Mouse (Mus musculus): ENCODE measurements around the gene Fam155a. TPM values are rescaled to one million over a fixed set of nuclear protein-coding genes. Genes with fewer than 3 reads are reported as not detected.

Fam155a gene
- polyA plus RNA-seq, 1 experiment from 2014 or later: 31.2 TPM

- H3K27me3 ChIP-seq: no peaks in the 10 kb centered on the region
- 73% methylated on average over 4 of the region's 4 CpGs for WGBS
- ATAC-seq (ENCODE audit: low FRiP score, low read depth): no peak
Measured at GRCm38 (mm10) chr8:9461111-9461510, 309.9 kb downstream of the Fam155a start.

GRCm38 (mm10) chr8:9460707-9461106 lies 310.3 kb downstream of the Fam155a start:
- no peak overlapping the region for H3K4me3 ChIP-seq
- no peak overlapping the region for H3K9ac ChIP-seq
- no peak overlapping the region for H3K4me2 ChIP-seq
- 74% methylated on average over 2 of the region's 2 CpGs for WGBS
- no peak overlapping the region for H3K27ac ChIP-seq (replicated peaks)
- no peak for ATAC-seq (ENCODE audit: low FRiP score, low read depth)
- peaks cover 5% of the 10 kb centered on the region; the same call in 1 of the 2 replicates for H3K4me1 ChIP-seq (replicated peaks)
- H3K36me3 ChIP-seq: no peaks in the 10 kb centered on the region
- no peaks in the 10 kb centered on the region for H3K9me3 ChIP-seq
- no peaks in the 10 kb centered on the region for H3K27me3 ChIP-seq

More at GRCm38 (mm10) chr8:9461111-9461510, 309.9 kb downstream of the Fam155a start:
- H3K36me3 ChIP-seq: no peaks in the 10 kb centered on the region
- H3K9ac ChIP-seq: no peak overlapping the region
- no peak overlapping the region for H3K4me3 ChIP-seq
- H3K9me3 ChIP-seq: no peaks in the 10 kb centered on the region
- no peak overlapping the region for H3K4me2 ChIP-seq
- H3K27ac ChIP-seq (replicated peaks): no peak overlapping the region
- peaks cover 5% of the 10 kb centered on the region; the same call in 1 of the 2 replicates for H3K4me1 ChIP-seq (replicated peaks)

- peaks cover 5% of the 10 kb centered on the region; the same call in 1 of the 2 replicates for H3K4me1 ChIP-seq (replicated peaks)
- H3K4me3 ChIP-seq: no peak overlapping the region
- WGBS: 58% methylated on average over 11 of the region's 11 CpGs
- no peaks in the 10 kb centered on the region for H3K36me3 ChIP-seq
- no peaks in the 10 kb centered on the region for H3K9me3 ChIP-seq
- H3K27ac ChIP-seq (replicated peaks): no peak overlapping the region
- no peak for ATAC-seq (ENCODE audit: low FRiP score, low read depth)
- no peak overlapping the region for H3K9ac ChIP-seq
- H3K4me2 ChIP-seq: no peak overlapping the region
- no peaks in the 10 kb centered on the region for H3K27me3 ChIP-seq
Measured at GRCm38 (mm10) chr8:9458614-9459013, 312.3 kb downstream of the Fam155a start.

- H3K27ac ChIP-seq (replicated peaks): no peak overlapping the region
- no peaks in the 10 kb centered on the region for H3K36me3 ChIP-seq
- no peaks in the 10 kb centered on the region for H3K9me3 ChIP-seq
- WGBS: 75% methylated on average over 4 of the region's 4 CpGs
- H3K4me2 ChIP-seq: no peak overlapping the region
- peaks cover 8% of the 10 kb centered on the region; the same call in 1 of the 2 replicates for H3K4me1 ChIP-seq (replicated peaks)
- H3K4me3 ChIP-seq: no peak overlapping the region
- H3K9ac ChIP-seq: no peak overlapping the region
- no peaks in the 10 kb centered on the region for H3K27me3 ChIP-seq
- ATAC-seq (ENCODE audit: low FRiP score, low read depth): no peak
Measured at GRCm38 (mm10) chr8:9455138-9455537, 315.8 kb downstream of the Fam155a start.

- Histone ChIP-seq H3K9me3 (no peaks in the 10 kb centered on the region), H3K36me3 (no peaks in the 10 kb centered on the region), H3K4me2 (no peak overlapping the region), H3K4me1 (replicated peaks) (peaks cover 7% of the 10 kb centered on the region; the same call in 1 of the 2 replicates), H3K27me3 (no peaks in the 10 kb centered on the region), H3K4me3 (no peak overlapping the region), H3K9ac (no peak overlapping the region), H3K27ac (replicated peaks) (no peak overlapping the region)
- ATAC-seq (ENCODE audit: low FRiP score, low read depth): no peak
- 93% methylated on average over 5 of the region's 5 CpGs for WGBS
Measured at GRCm38 (mm10) chr8:9453742-9454141, 317.2 kb downstream of the Fam155a start.

DNA sequence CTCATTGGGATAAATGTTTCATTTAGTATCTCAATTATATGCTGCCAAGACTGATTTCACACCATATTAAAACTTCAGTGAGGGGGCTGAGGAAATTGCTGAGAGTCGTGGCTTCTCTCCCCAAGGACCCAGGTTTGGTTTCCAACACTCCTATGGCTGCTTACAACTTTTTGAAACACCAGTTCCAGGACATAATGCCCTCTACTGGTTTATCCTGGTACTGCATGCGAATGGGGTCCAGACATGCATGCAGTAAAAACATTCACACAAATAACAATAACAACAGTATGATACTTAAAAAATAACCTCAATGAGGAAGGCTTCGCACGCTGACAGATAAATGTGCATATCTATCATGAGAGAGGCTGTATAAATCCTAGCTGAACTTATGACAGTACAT lies 319.4 kb downstream of the Fam155a start:
- no peak for ATAC-seq (ENCODE audit: low FRiP score, low read depth)
- no peaks in the 10 kb centered on the region for H3K27me3 ChIP-seq
- H3K4me3 ChIP-seq: no peak overlapping the region
- H3K4me1 ChIP-seq (replicated peaks): peaks cover 9% of the 10 kb centered on the region; the same call in 1 of the 2 replicates
- H3K9ac ChIP-seq: no peak overlapping the region
- no peak overlapping the region for H3K27ac ChIP-seq (replicated peaks)
- WGBS: 57% methylated on average over 4 of the region's 4 CpGs
- no peaks in the 10 kb centered on the region for H3K36me3 ChIP-seq
- no peaks in the 10 kb centered on the region for H3K9me3 ChIP-seq
- no peak overlapping the region for H3K4me2 ChIP-seq

- no peak overlapping the region for H3K4me3 ChIP-seq
- H3K4me2 ChIP-seq: no peak overlapping the region
- 62% methylated on average over 7 of the region's 7 CpGs for WGBS
- peaks cover 9% of the 10 kb centered on the region; the same call in 1 of the 2 replicates for H3K4me1 ChIP-seq (replicated peaks)
- no peaks in the 10 kb centered on the region for H3K9me3 ChIP-seq
- H3K27ac ChIP-seq (replicated peaks): 0 out of 2 replicates have a peak overlapping the region, but pooled peaks have one; percentile 31
- ATAC-seq (ENCODE audit: low FRiP score, low read depth): no peak; the same call in 1 of the 2 replicates
- H3K27me3 ChIP-seq: no peaks in the 10 kb centered on the region
- no peak overlapping the region for H3K9ac ChIP-seq
- no peaks in the 10 kb centered on the region for H3K36me3 ChIP-seq
Measured at GRCm38 (mm10) chr8:9448613-9449012, 322.3 kb downstream of the Fam155a start.

DNA sequence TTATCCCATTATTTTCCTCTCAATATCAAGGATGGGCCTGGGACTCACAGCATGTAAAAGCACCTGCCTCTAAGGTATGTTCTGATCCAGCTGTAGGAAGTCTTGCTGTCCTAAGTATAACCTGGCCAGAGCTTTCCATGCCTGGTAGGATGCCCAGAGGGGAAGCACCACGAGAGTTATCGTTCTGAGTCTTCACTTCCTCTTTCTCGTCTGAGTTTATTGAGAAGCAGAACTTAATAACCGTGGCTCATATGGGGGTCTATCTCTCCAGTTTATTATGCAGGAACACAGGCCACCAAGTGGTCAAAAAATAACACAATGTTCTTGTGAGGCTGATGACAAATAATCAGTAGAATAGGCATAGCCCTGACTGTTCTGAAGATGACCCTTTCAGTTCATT lies 333.1 kb downstream of the Fam155a start:
- H3K36me3 ChIP-seq: no peaks in the 10 kb centered on the region
- 84% methylated on average over 4 of the region's 4 CpGs for WGBS

GRCm38 (mm10) chr8:9435501-9435900 lies 335.5 kb downstream of the Fam155a start:
- Histone ChIP-seq H3K4me3 (no peak overlapping the region), H3K27me3 (no peaks in the 10 kb centered on the region), H3K4me2 (no peak overlapping the region), H3K9me3 (no peaks in the 10 kb centered on the region), H3K4me1 (replicated peaks) (0 out of 2 replicates have a peak, but pooled peaks cover 13% of the 10 kb centered on the region), H3K27ac (replicated peaks) (no peak overlapping the region), H3K36me3 (no peaks in the 10 kb centered on the region), H3K9ac (no peak overlapping the region)
- 53% methylated on average over 10 of the region's 10 CpGs for WGBS
- no peak for ATAC-seq (ENCODE audit: low FRiP score, low read depth)

More for the DNA sequence above, 333.1 kb downstream of the Fam155a start:
- H3K4me3 ChIP-seq: no peak overlapping the region
- no peak overlapping the region for H3K4me2 ChIP-seq
- no peaks in the 10 kb centered on the region for H3K9me3 ChIP-seq
- ATAC-seq (ENCODE audit: low FRiP score, low read depth): no peak
- no peak overlapping the region for H3K27ac ChIP-seq (replicated peaks)
- H3K9ac ChIP-seq: no peak overlapping the region
- no peaks in the 10 kb centered on the region for H3K27me3 ChIP-seq
- 0 out of 2 replicates have a peak, but pooled peaks cover 9% of the 10 kb centered on the region for H3K4me1 ChIP-seq (replicated peaks)

- Histone ChIP-seq H3K9ac (no peak overlapping the region), H3K4me1 (replicated peaks) (0 out of 2 replicates have a peak, but pooled peaks cover 13% of the 10 kb centered on the region), H3K4me3 (no peak overlapping the region), H3K4me2 (no peak overlapping the region), H3K9me3 (no peaks in the 10 kb centered on the region), H3K27me3 (no peaks in the 10 kb centered on the region), H3K27ac (replicated peaks) (no peak overlapping the region), H3K36me3 (no peaks in the 10 kb centered on the region)
- no peak for ATAC-seq (ENCODE audit: low FRiP score, low read depth)
- 76% methylated on average over 11 of the region's 11 CpGs for WGBS
Measured at GRCm38 (mm10) chr8:9432635-9433372, 338.2 kb downstream of the Fam155a start.

- WGBS: 66% methylated on average over 4 of the region's 4 CpGs
- Histone ChIP-seq H3K4me1 (replicated peaks) (0 out of 2 replicates have a peak, but pooled peaks cover 4% of the 10 kb centered on the region), H3K27me3 (no peaks in the 10 kb centered on the region), H3K9ac (no peak overlapping the region), H3K9me3 (no peaks in the 10 kb centered on the region), H3K36me3 (no peaks in the 10 kb centered on the region), H3K27ac (replicated peaks) (no peak overlapping the region), H3K4me3 (no peak overlapping the region), H3K4me2 (no peak overlapping the region)
- no peak for ATAC-seq (ENCODE audit: low FRiP score, low read depth)
Measured at GRCm38 (mm10) chr8:9428846-9429245, 342.1 kb downstream of the Fam155a start.

GRCm38 (mm10) chr8:9424069-9424468 lies 346.9 kb downstream of the Fam155a start:
- H3K27me3 ChIP-seq: no peaks in the 10 kb centered on the region
- H3K4me2 ChIP-seq: no peak overlapping the region
- H3K4me3 ChIP-seq: no peak overlapping the region
- H3K9ac ChIP-seq: no peak overlapping the region
- H3K36me3 ChIP-seq: no peaks in the 10 kb centered on the region
- 0 out of 2 replicates have a peak overlapping the region, but pooled peaks have one; percentile 1 for H3K27ac ChIP-seq (replicated peaks)
- 85% methylated on average over 2 of the region's 2 CpGs for WGBS
- H3K9me3 ChIP-seq: no peaks in the 10 kb centered on the region
- no peak for ATAC-seq (ENCODE audit: low FRiP score, low read depth)
- H3K4me1 ChIP-seq (replicated peaks): no peaks in the 10 kb centered on the region

Data from hindbrain, embryonic 15.5 days (tissue).